Mouse (Mus musculus): ENCODE measurements around the gene Grip1. TPM values are rescaled to one million over a fixed set of nuclear protein-coding genes. Genes with fewer than 3 reads are reported as not detected.

Gene Grip1
- polyA plus RNA-seq, 1 experiment from 2014 or later, result 0.87 TPM

GRCm38 (mm10) chr10:119548774-119549173, 95.1 kb downstream of the Grip1 start:
- Histone ChIP-seq H3K9ac (ENCODE audit: low read length) (no peak overlapping the region), H3K4me2 (replicated peaks; ENCODE audit: low read depth) (no peak overlapping the region), H3K36me3 (ENCODE audit: control insufficient read depth, insufficient read depth, low read length) (no peaks in the 10 kb centered on the region), H3K9me3 (ENCODE audit: control insufficient read depth, low read length) (no peaks in the 10 kb centered on the region), H3K27me3 (ENCODE audit: control insufficient read depth, insufficient read depth, low read length) (no peaks in the 10 kb centered on the region), H3K4me3 (ENCODE audit: low read depth, low read length) (no peak overlapping the region), H3K4me1 (replicated peaks; ENCODE audit: control insufficient read depth, insufficient read depth) (no peaks in the 10 kb centered on the region), H3K27ac (replicated peaks) (no peak overlapping the region)
- ATAC-seq (ENCODE audit: low FRiP score, low TSS enrichment), result peak; percentile 67; the same call in 1 of the 2 replicates
- WGBS, result 47% methylated on average over 10 of the region's 10 CpGs
- no peak for TF ChIP-seq CTCF (IDR thresholded peaks at IDR 0.05; ENCODE audit: low read depth)
- TF ChIP-seq EP300 (optimal IDR thresholded peaks at IDR 0.05), result no peak
- no peak for DNase-seq (ENCODE audit: low spot score)

GRCm38 (mm10) chr10:119550630-119551029, 97.0 kb downstream of the Grip1 start:
- Histone ChIP-seq H3K9me3 (ENCODE audit: control insufficient read depth, low read length) (no peaks in the 10 kb centered on the region), H3K4me3 (ENCODE audit: low read depth, low read length) (no peak overlapping the region), H3K27ac (replicated peaks) (no peak overlapping the region), H3K9ac (ENCODE audit: low read length) (no peak overlapping the region), H3K36me3 (ENCODE audit: control insufficient read depth, insufficient read depth, low read length) (no peaks in the 10 kb centered on the region), H3K4me1 (replicated peaks; ENCODE audit: control insufficient read depth, insufficient read depth) (no peaks in the 10 kb centered on the region), H3K4me2 (replicated peaks; ENCODE audit: low read depth) (no peak overlapping the region), H3K27me3 (ENCODE audit: control insufficient read depth, insufficient read depth, low read length) (no peaks in the 10 kb centered on the region)
- 72% methylated on average over 6 of the region's 6 CpGs for WGBS
- DNase-seq (ENCODE audit: low spot score) (no peak), ATAC-seq (ENCODE audit: low FRiP score, low TSS enrichment) (no peak)
- TF ChIP-seq CTCF (IDR thresholded peaks at IDR 0.05; ENCODE audit: low read depth), result no peak
- no peak for TF ChIP-seq EP300 (optimal IDR thresholded peaks at IDR 0.05)

GRCm38 (mm10) chr10:119556346-119556745, 102.7 kb downstream of the Grip1 start:
- Histone ChIP-seq H3K27ac (replicated peaks) (no peak overlapping the region), H3K9me3 (ENCODE audit: control insufficient read depth, low read length) (no peaks in the 10 kb centered on the region), H3K4me3 (ENCODE audit: low read depth, low read length) (no peak overlapping the region), H3K4me2 (replicated peaks; ENCODE audit: low read depth) (no peak overlapping the region), H3K4me1 (replicated peaks; ENCODE audit: control insufficient read depth, insufficient read depth) (no peaks in the 10 kb centered on the region), H3K36me3 (ENCODE audit: control insufficient read depth, insufficient read depth, low read length) (no peaks in the 10 kb centered on the region), H3K9ac (ENCODE audit: low read length) (no peak overlapping the region), H3K27me3 (ENCODE audit: control insufficient read depth, insufficient read depth, low read length) (no peaks in the 10 kb centered on the region)
- TF ChIP-seq EP300 (optimal IDR thresholded peaks at IDR 0.05), result no peak
- DNase-seq (ENCODE audit: low spot score), result no peak
- ATAC-seq (ENCODE audit: low FRiP score, low TSS enrichment), result no peak
- WGBS, result 67% methylated on average over 7 of the region's 7 CpGs

GRCm38 (mm10) chr10:119558432-119558831, 104.8 kb downstream of the Grip1 start:
- Histone ChIP-seq H3K27me3 (ENCODE audit: control insufficient read depth, insufficient read depth, low read length) (no peaks in the 10 kb centered on the region), H3K9me3 (ENCODE audit: control insufficient read depth, low read length) (no peaks in the 10 kb centered on the region), H3K36me3 (ENCODE audit: control insufficient read depth, insufficient read depth, low read length) (no peaks in the 10 kb centered on the region), H3K4me2 (replicated peaks; ENCODE audit: low read depth) (no peak overlapping the region), H3K4me1 (replicated peaks; ENCODE audit: control insufficient read depth, insufficient read depth) (no peaks in the 10 kb centered on the region), H3K4me3 (ENCODE audit: low read depth, low read length) (no peak overlapping the region), H3K9ac (ENCODE audit: low read length) (no peak overlapping the region), H3K27ac (replicated peaks) (no peak overlapping the region)
- 93% methylated on average over 7 of the region's 7 CpGs for WGBS
- no peak for TF ChIP-seq EP300 (optimal IDR thresholded peaks at IDR 0.05)
- TF ChIP-seq CTCF (IDR thresholded peaks at IDR 0.05; ENCODE audit: low read depth), result no peak
- DNase-seq (ENCODE audit: low spot score) (no peak), ATAC-seq (ENCODE audit: low FRiP score, low TSS enrichment) (no peak)

GRCm38 (mm10) chr10:119564862-119565261, 111.2 kb downstream of the Grip1 start:
- TF ChIP-seq EP300 (optimal IDR thresholded peaks at IDR 0.05), result no peak
- TF ChIP-seq CTCF (IDR thresholded peaks at IDR 0.05; ENCODE audit: low read depth), result no peak
- no peak for ATAC-seq (ENCODE audit: low FRiP score, low TSS enrichment)
- Histone ChIP-seq H3K4me2 (replicated peaks; ENCODE audit: low read depth) (no peak overlapping the region), H3K4me1 (replicated peaks; ENCODE audit: control insufficient read depth, insufficient read depth) (no peaks in the 10 kb centered on the region), H3K9ac (ENCODE audit: low read length) (no peak overlapping the region), H3K27ac (replicated peaks) (no peak overlapping the region), H3K9me3 (ENCODE audit: control insufficient read depth, low read length) (no peaks in the 10 kb centered on the region), H3K36me3 (ENCODE audit: control insufficient read depth, insufficient read depth, low read length) (no peaks in the 10 kb centered on the region), H3K27me3 (ENCODE audit: control insufficient read depth, insufficient read depth, low read length) (no peaks in the 10 kb centered on the region), H3K4me3 (ENCODE audit: low read depth, low read length) (no peak overlapping the region)
- 96% methylated on average over 7 of the region's 7 CpGs for WGBS
- DNase-seq (ENCODE audit: low spot score), result no peak

- TF ChIP-seq CTCF (IDR thresholded peaks at IDR 0.05; ENCODE audit: low read depth) (no peak), EP300 (optimal IDR thresholded peaks at IDR 0.05) (no peak)
- Histone ChIP-seq H3K4me1 (replicated peaks; ENCODE audit: control insufficient read depth, insufficient read depth) (no peaks in the 10 kb centered on the region), H3K9ac (ENCODE audit: low read length) (no peak overlapping the region), H3K9me3 (ENCODE audit: control insufficient read depth, low read length) (no peaks in the 10 kb centered on the region), H3K36me3 (ENCODE audit: control insufficient read depth, insufficient read depth, low read length) (no peaks in the 10 kb centered on the region), H3K4me2 (replicated peaks; ENCODE audit: low read depth) (no peak overlapping the region), H3K4me3 (ENCODE audit: low read depth, low read length) (no peak overlapping the region), H3K27ac (replicated peaks) (no peak overlapping the region), H3K27me3 (ENCODE audit: control insufficient read depth, insufficient read depth, low read length) (no peaks in the 10 kb centered on the region)
- 70% methylated on average over 9 of the region's 9 CpGs for WGBS
- ATAC-seq (ENCODE audit: low FRiP score, low TSS enrichment) (no peak), DNase-seq (ENCODE audit: low spot score) (no peak)
Measured at GRCm38 (mm10) chr10:119573134-119573533, 119.5 kb downstream of the Grip1 start.

All from stomach, postnatal 0 days (tissue).